Mouse (Mus musculus): ENCODE data around the gene Nfkbiz.

- TF ChIP-seq CTCF (conservative IDR thresholded peaks at IDR 0.05; ENCODE audit: insufficient read depth, insufficient read length, low read depth, low read length): no peak
- TF ChIP-seq POLR2A (IDR thresholded peaks at IDR 0.05; ENCODE audit: low read depth, low read length): no peak
Measured at GRCm38 (mm10) chr16:55844847-55845246, 6.1 kb upstream of the Nfkbiz start.

Measured in kidney, adult 2 months (tissue).